Mouse (Mus musculus): Measurements from ENCODE around the gene Smndc1.

- TF ChIP-seq CTCF (conservative IDR thresholded peaks at IDR 0.05; ENCODE audit: low read length) (peak; percentile 8; the same call in 1 of the 2 replicates), POU5F1 (IDR thresholded peaks at IDR 0.05; ENCODE audit: borderline replicate concordance, low read length) (no peak)
Observed at GRCm38 (mm10) chr19:53422358-53423308, 32.3 kb upstream of the Smndc1 start.

All from E14TG2a.4 (cell line).